Mouse (Mus musculus) forebrain, embryonic 11.5 days (tissue): ENCODE data around the gene Hist2h2ac. TPM values are rescaled to one million over a fixed set of nuclear protein-coding genes. Genes with fewer than 3 reads are reported as not detected.

Source experiments
- ATAC-seq: fragments of 200-750 bp; cut with Nextera tagmentation; replicated peaks from 2 replicates; pipeline ENCODE4 v1.8.0; 2017; ENCODE audit warnings: moderate TSS enrichment; ENCODE audit not compliant: low FRiP score
- DNase-seq: peaks from one replicate; pipeline ENCODE4 v3.0.0-alpha.2; 2017; ENCODE audit warnings: low spot score
- H3K27ac ChIP-seq: fragments of 300-500 bp; sonication (generic); 2 replicates; pipeline ENCODE4 v1.5.1; 2014; ENCODE audit warnings: low read depth, low read length
- H3K27me3 ChIP-seq: fragments of 300-500 bp; sonication (generic); 2 replicates; pipeline ENCODE4 v1.6.1; 2014; ENCODE audit warnings: mild to moderate bottlenecking, low read length, mixed read lengths; ENCODE audit not compliant: control insufficient read depth, insufficient read depth
- H3K36me3 ChIP-seq: fragments of 300-500 bp; sonication (generic); 2 replicates; pipeline ENCODE4 v1.6.1; 2014; ENCODE audit warnings: mild to moderate bottlenecking, low read length, moderate library complexity, mixed read lengths; ENCODE audit not compliant: control insufficient read depth, insufficient read depth
- H3K4me1 ChIP-seq: fragments of 300-500 bp; sonication (generic); replicated peaks from 2 replicates; pipeline ENCODE4 v1.6.1; 2014; ENCODE audit warnings: low read length, mixed read lengths; ENCODE audit not compliant: control insufficient read depth, insufficient read depth
- H3K4me2 ChIP-seq: fragments of 300-500 bp; sonication (generic); 2 replicates; pipeline ENCODE4 v1.6.1; 2014; ENCODE audit warnings: low read depth, mild to moderate bottlenecking, low read length, moderate library complexity, mixed read lengths; ENCODE audit not compliant: severe bottlenecking
- H3K4me3 ChIP-seq: fragments of 300-500 bp; sonication (generic); 2 replicates; pipeline ENCODE4 v1.5.1; 2014; ENCODE audit warnings: low read depth, low read length
- H3K9ac ChIP-seq: fragments of 300-500 bp; sonication (generic); 2 replicates; pipeline ENCODE4 v1.6.1; 2014; ENCODE audit warnings: low read length
- H3K9me3 ChIP-seq: fragments of 300-500 bp; sonication (generic); 2 replicates; pipeline ENCODE4 v1.6.1; 2016; ENCODE audit warnings: low read length, mixed read lengths; ENCODE audit not compliant: control insufficient read depth
- WGBS: fragments of 180-500 bp; shearing (Covaris S2); extraction: QIAGEN DNeasy Blood & Tissue Kit; methylation state at CpG from one replicate; pipeline ENCODE4 v1.1.7; 2014; 5-methylcytosine and 5-hydroxymethylcytosine counted together
- polyA plus RNA-seq: library from polyadenylated mRNA; unstranded; fragments of >200 nt; fragmentation: Nextera tagmentation; extraction: Ambion mirVana; gene quantifications from 2 replicates; pipeline ENCODE4 v1.2.1, GENCODE M21; 2014

Hist2h2ac gene
- polyA plus RNA-seq, 1 experiment from 2014 or later: 18.7 TPM

GRCm38 (mm10) chr3:96236834-96237334 is 16.2 kb upstream of the Hist2h2ac start:
- Histone ChIP-seq H3K9ac (peak overlapping the region; percentile 65), H3K4me1 (0 out of 2 replicates have a peak, but pooled peaks cover 2% of the 10 kb centered on the region), H3K36me3 (no peaks in the 10 kb centered on the region), H3K4me2 (peak overlapping the region; percentile 55), H3K27me3 (no peaks in the 10 kb centered on the region), H3K4me3 (peak overlapping the region; percentile 33), H3K27ac (no peak overlapping the region), H3K9me3 (no peaks in the 10 kb centered on the region)
- DNase-seq (no peak), ATAC-seq (no peak)
- 89% methylated on average over 4 of the region's 4 CpGs for WGBS

- Histone ChIP-seq H3K27me3 (no peaks in the 10 kb centered on the region), H3K36me3 (no peaks in the 10 kb centered on the region), H3K4me2 (no peak overlapping the region), H3K4me1 (no peaks in the 10 kb centered on the region), H3K4me3 (no peak overlapping the region), H3K9me3 (no peaks in the 10 kb centered on the region), H3K9ac (no peak overlapping the region), H3K27ac (no peak overlapping the region)
- DNase-seq (no peak), ATAC-seq (no peak)
- WGBS: 71% methylated on average over 3 of the region's 3 CpGs
These were observed 15.2 kb upstream of the Hist2h2ac start for GRCm38 (mm10) chr3:96235836-96236235.

GRCm38 (mm10) chr3:96234914-96235313 is 14.2 kb upstream of the Hist2h2ac start:
- H3K9me3 ChIP-seq: no peaks in the 10 kb centered on the region
- DNase-seq: no peak
- H3K27me3 ChIP-seq: no peaks in the 10 kb centered on the region
- ATAC-seq: no peak
- no peaks in the 10 kb centered on the region for H3K36me3 ChIP-seq
- H3K27ac ChIP-seq: no peak overlapping the region
- no peak overlapping the region for H3K4me3 ChIP-seq
- no peak overlapping the region for H3K4me2 ChIP-seq
- H3K9ac ChIP-seq: no peak overlapping the region
- 92% methylated on average over 2 of the region's 2 CpGs for WGBS
- no peaks in the 10 kb centered on the region for H3K4me1 ChIP-seq

GRCm38 (mm10) chr3:96231758-96232120 is 11.1 kb upstream of the Hist2h2ac start:
- no peak overlapping the region for H3K4me2 ChIP-seq
- no peak for DNase-seq
- no peak for ATAC-seq
- no peak overlapping the region for H3K27ac ChIP-seq
- 69% methylated on average over 2 of the region's 2 CpGs for WGBS
- no peaks in the 10 kb centered on the region for H3K36me3 ChIP-seq
- H3K4me3 ChIP-seq: no peak overlapping the region
- H3K9ac ChIP-seq: no peak overlapping the region
- no peaks in the 10 kb centered on the region for H3K9me3 ChIP-seq
- 0 out of 2 replicates have a peak, but pooled peaks cover 2% of the 10 kb centered on the region for H3K4me1 ChIP-seq
- H3K27me3 ChIP-seq: no peaks in the 10 kb centered on the region

- no peak overlapping the region for H3K27ac ChIP-seq
- DNase-seq (no peak), ATAC-seq (no peak)
- H3K4me2 ChIP-seq: no peak overlapping the region
- no peak overlapping the region for H3K9ac ChIP-seq
- no peaks in the 10 kb centered on the region for H3K36me3 ChIP-seq
- H3K4me3 ChIP-seq: no peak overlapping the region
- H3K4me1 ChIP-seq: 0 out of 2 replicates have a peak, but pooled peaks cover 2% of the 10 kb centered on the region
- H3K27me3 ChIP-seq: no peaks in the 10 kb centered on the region
- WGBS: 72% methylated on average over 4 of the region's 4 CpGs
- H3K9me3 ChIP-seq: no peaks in the 10 kb centered on the region
These were observed 10.5 kb upstream of the Hist2h2ac start for GRCm38 (mm10) chr3:96230910-96231757.

GRCm38 (mm10) chr3:96230404-96230803 is 9.7 kb upstream of the Hist2h2ac start:
- Histone ChIP-seq H3K27me3 (no peaks in the 10 kb centered on the region), H3K4me3 (no peak overlapping the region), H3K36me3 (no peaks in the 10 kb centered on the region), H3K9me3 (no peaks in the 10 kb centered on the region), H3K27ac (no peak overlapping the region), H3K4me2 (no peak overlapping the region), H3K4me1 (0 out of 2 replicates have a peak, but pooled peaks cover 2% of the 10 kb centered on the region), H3K9ac (no peak overlapping the region)
- ATAC-seq: no peak
- DNase-seq: no peak
- WGBS: 79% methylated on average over 2 of the region's 2 CpGs

GRCm38 (mm10) chr3:96228828-96229227 is 8.1 kb upstream of the Hist2h2ac start:
- WGBS: 81% methylated on average over 2 of the region's 2 CpGs
- no peak overlapping the region for H3K27ac ChIP-seq
- ATAC-seq (no peak), DNase-seq (no peak)
- peaks cover 5% of the 10 kb centered on the region; the same call in 1 of the 2 replicates for H3K4me1 ChIP-seq
- no peaks in the 10 kb centered on the region for H3K9me3 ChIP-seq
- no peaks in the 10 kb centered on the region for H3K27me3 ChIP-seq
- H3K4me3 ChIP-seq: no peak overlapping the region
- no peak overlapping the region for H3K9ac ChIP-seq
- no peak overlapping the region for H3K4me2 ChIP-seq
- H3K36me3 ChIP-seq: no peaks in the 10 kb centered on the region

GRCm38 (mm10) chr3:96226695-96227648 is 6.3 kb upstream of the Hist2h2ac start:
- H3K27ac ChIP-seq: no peak overlapping the region
- DNase-seq: no peak
- no peak overlapping the region for H3K9ac ChIP-seq
- no peaks in the 10 kb centered on the region for H3K27me3 ChIP-seq
- no peaks in the 10 kb centered on the region for H3K36me3 ChIP-seq
- WGBS: 77% methylated on average over 8 of the region's 8 CpGs
- no peak overlapping the region for H3K4me2 ChIP-seq
- H3K4me1 ChIP-seq: peaks cover 10% of the 10 kb centered on the region; the same call in 1 of the 2 replicates
- no peaks in the 10 kb centered on the region for H3K9me3 ChIP-seq
- no peak overlapping the region for H3K4me3 ChIP-seq
- no peak for ATAC-seq
